Mouse (Mus musculus) spleen, postnatal 36 days (tissue): Measurements from ENCODE around the gene Raph1.
"Not testable (repeated sequence)": the region's sequence is repeated elsewhere in the genome, so short reads cannot be mapped to it uniquely, and the experiment has no call there.

ENCODE experiments used
- DNase-seq, 2 experiments: peaks; one replicate each; pipeline ENCODE4 v3.0.0; 2022; ENCODE audit warnings: low spot score in 2 of 2, mixed read lengths in 1 of 2

The Raph1 gene

DNA sequence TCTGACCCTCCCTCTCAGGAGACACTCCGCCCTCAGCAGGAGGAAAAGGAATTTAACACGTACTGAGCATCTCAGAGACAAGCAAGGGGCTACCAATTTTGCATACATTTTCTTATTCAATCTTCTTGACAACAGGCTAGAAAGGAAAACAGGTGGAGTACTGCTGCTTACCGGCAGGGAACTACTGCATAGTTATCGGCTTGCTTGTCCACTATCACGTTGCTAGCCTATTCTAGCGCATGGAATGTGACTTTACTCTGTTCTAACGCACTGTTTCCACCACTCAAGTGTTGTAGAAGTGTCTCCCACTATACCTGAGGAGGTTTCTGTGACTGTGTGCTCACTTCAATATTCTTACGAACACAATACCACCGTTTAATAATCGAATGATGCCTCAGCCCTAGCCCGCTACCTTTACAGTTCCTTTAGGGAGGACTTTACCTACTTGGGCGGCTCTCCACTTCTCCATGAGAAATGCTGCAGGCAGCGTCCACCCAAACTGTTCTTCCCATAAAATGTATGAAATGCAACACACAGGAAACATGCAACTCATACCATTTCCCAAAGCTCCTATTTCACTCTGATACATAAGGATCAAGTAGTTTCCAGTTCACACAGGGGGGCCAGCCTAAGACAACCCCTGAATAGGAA lies 1.5 kb downstream of the Raph1 start:
- no peak for DNase-seq

- no peak for DNase-seq
These were observed 2.2 kb downstream of the Raph1 start for GRCm38 (mm10) chr1:60564691-60565090.

DNA sequence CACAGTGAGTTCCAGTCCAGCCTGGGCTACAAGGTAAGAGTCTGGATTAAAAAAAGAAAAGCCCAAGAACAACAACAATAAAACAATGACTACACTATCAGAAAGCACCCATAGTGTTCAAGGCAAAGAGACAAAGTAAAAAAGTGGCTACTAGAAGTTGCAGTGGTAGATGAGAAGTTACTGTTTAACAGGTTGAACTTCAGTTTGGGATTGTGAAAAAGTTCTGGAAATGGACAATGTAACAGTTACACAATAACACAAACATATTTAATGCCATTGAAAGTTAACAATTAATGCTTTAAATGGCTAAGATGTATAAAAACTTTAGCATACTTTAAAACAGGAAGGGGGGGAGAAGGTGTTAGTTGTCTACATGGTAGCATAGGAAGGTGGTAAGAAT lies 3.9 kb downstream of the Raph1 start:
- DNase-seq: no peak

- no peak for DNase-seq
These were observed 23.2 kb downstream of the Raph1 start for GRCm38 (mm10) chr1:60543681-60544080.

- no peak for DNase-seq
These were observed 27.6 kb downstream of the Raph1 start for GRCm38 (mm10) chr1:60539272-60539671.

- DNase-seq: peak in 1 of 2 experiments; percentile 12
These were observed 32.0 kb downstream of the Raph1 start for GRCm38 (mm10) chr1:60534932-60535331.

- DNase-seq: no peak
These were observed 36.3 kb downstream of the Raph1 start for GRCm38 (mm10) chr1:60530636-60531035.

- DNase-seq: no peak
These were observed 36.8 kb downstream of the Raph1 start for GRCm38 (mm10) chr1:60530107-60530506.

DNA sequence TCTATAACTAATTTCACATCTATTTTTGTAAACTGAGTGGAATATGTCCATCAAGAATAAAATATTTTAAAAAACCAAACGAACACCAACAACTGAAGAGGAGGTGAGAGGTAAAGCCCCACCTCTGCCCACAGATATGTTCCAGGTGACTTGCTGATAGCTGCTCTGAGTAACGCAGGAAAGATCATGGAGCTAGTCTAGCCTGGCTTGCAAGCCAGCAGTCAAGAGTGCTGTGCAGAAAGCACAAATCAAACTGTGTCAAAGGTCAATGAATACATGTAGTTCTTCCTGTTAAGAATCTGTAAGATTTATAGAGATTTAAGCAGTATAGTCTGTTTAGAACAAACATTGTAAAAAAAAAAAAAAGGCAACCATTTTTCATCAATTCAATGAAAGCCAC lies 56.3 kb downstream of the Raph1 start:
- DNase-seq: no peak

GRCm38 (mm10) chr1:60503456-60503855 lies 63.4 kb downstream of the Raph1 start:
- peak in 1 of 2 experiments; percentile 11 for DNase-seq

DNA sequence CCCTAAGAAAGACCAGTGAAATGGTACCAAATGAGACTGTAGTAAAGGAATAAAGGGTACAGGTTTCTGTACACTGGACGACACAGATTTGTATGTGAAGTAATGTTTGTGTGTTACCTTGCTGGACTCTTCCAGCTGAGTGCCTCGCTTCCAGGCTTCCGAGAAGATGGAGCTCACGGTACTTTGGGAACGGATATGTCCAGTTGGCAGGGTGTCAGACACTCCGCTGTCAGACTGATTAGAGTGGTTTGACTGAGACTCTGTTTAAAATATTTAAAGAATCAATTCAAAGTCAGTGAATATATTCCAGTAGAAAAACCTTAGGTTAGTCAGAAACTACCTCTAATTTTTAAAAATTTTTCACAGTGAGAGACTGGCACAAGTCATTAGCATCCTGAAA lies 73.5 kb downstream of the Raph1 start:
- DNase-seq: no peak

DNA sequence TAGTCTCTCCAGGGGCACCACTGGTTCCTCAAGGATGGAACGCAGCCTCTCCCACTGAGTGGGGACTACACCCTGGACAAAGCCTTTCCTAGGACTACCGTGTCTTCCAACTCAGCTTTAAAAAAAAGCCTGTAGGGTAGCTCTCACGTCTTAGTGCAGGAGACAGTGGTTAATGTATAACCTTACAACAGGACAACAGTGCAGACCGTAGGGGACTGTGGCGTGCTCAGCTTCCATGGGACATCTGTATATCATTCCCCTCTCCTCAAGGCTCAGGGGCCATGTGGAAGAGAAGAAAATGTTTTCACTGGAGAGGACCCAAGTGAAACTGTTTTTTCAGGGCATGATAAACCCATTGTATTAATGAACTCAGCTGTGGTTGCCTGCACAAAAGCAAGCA lies 74.5 kb downstream of the Raph1 start:
- DNase-seq: no peak

DNA sequence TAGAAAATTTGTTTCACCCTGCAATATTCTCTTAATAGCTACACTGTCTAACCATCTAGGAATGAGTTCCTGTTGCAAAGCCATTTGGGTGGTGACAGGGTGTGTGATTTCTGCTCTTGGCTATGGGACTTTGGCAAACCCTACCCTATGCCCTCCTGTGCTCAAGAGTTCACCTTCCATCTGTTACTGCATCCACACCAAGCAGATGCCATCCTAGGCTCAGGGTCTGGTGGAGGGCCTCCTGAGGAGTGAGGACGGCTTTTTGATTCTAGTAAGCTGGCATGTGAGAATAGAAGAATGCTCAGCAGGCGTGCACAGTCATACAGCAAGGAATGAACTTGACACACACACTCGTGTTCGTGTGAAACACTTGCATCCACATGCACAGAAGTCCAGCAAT lies 76.4 kb downstream of the Raph1 start:
- no peak for DNase-seq

DNA sequence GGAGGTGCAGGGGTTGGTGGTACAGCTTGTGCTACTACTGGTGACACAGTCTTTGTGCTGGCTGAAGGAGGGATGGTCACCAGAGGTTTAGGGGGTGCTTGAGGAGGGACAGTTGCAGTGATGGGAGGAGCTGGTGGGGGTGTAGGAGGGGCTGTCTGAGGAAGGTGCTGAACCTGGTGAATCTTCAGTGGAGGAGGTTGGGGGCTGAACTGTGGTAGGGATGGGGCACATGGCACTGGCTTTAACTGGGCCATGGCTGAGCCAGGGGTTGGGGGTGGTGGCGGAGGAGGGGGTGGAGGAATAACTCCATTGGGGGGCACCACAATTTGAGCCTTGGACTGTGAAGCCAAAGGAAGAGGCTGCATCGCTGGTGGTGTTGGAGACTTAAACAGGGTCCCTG lies 77.2 kb downstream of the Raph1 start:
- no peak for DNase-seq

GRCm38 (mm10) chr1:60488635-60489034 lies 78.3 kb downstream of the Raph1 start:
- DNase-seq: no peak

- DNase-seq: no peak
These were observed 81.3 kb downstream of the Raph1 start for GRCm38 (mm10) chr1:60485649-60486048.

DNA sequence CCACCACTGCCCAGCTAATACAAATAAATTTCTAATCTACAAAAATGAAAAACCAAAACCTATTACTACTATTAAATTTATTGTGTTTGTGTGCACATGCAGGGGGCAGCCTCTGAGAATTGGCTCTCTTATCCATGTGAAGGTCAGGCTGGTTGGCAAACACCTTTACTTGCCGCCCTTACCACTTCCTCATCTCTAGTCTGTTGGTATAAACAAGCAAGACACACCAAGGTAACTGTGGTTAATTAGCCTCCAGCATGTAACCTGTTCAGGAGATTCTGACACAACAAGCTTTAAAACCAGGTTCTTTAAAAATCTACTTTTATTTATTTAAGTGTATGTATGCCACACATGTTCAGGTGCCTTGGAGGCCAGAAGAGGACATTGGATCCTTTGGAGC lies 84.0 kb downstream of the Raph1 start:
- no peak for DNase-seq

DNA sequence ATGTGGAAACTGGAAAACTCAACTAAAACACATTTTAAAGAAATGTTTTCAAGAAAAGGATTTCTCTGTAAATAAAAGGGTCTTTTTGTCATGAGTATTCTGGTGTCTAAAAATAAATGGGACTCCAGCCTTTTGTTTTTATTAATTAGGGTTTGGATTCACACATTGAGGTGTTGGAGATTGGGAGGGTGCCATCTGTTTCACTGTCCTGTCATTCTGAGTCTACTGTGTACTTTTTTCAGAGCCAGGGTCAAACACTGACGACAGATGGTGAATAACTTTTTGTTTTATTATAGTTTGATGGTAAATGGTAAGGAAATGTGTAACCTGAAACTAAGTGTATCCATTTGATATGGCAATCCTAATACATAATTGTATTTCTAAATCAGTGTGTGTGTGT lies 85.3 kb downstream of the Raph1 start:
- DNase-seq: no peak

- DNase-seq: no peak
These were observed 96.4 kb downstream of the Raph1 start for GRCm38 (mm10) chr1:60470541-60470940.

DNA sequence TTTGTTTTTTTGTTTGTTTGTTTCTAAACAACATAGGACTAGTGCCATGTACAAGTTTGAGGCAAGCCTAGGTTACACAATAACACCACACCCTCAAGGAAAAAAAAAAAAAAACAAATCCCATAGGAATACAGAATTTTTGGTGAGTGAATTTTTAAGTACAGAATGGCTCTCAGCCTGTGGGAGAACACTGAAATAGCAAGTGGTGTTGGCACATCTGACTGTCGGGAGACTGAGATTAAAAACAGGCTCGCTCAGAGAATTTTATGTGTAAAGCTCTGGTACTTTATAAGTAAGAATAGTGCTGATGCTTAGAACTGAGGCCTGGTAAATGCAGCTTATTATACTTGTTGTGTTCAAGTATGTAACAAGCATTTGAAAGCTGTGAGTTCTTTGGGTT lies 97.4 kb downstream of the Raph1 start:
- DNase-seq: no peak

GRCm38 (mm10) chr1:60460623-60461022 lies 106.3 kb downstream of the Raph1 start:
- no peak for DNase-seq

GRCm38 (mm10) chr1:60449896-60450295 lies 117.0 kb downstream of the Raph1 start:
- DNase-seq: no peak

GRCm38 (mm10) chr1:60447067-60447466 lies 119.8 kb downstream of the Raph1 start:
- DNase-seq: peak; percentile 17 to 18

- DNase-seq: not testable (repeated sequence)
These were observed 125.5 kb downstream of the Raph1 start for GRCm38 (mm10) chr1:60441438-60441837.
